Mouse (Mus musculus) embryonic fibroblast, embryonic 13.5 days (primary cell): ENCODE measurements around the gene Uba7.

Experiments used
- CTCF ChIP-seq: IDR thresholded peaks from 2 replicates; pipeline ENCODE4 v1.5.1; 2011; ENCODE audit warnings: mild to moderate bottlenecking, control low read depth, low read length, moderate library complexity, borderline replicate concordance; ENCODE audit not compliant: insufficient read depth
- POLR2A ChIP-seq: IDR thresholded peaks from 2 replicates; pipeline ENCODE4 v1.6.1; 2011; ENCODE audit warnings: low read depth, mild to moderate bottlenecking, control low read depth, low read length, moderate library complexity

- TF ChIP-seq POLR2A (no peak), CTCF (peak; percentile 34; the same call in 1 of the 2 replicates)
These were observed 13.4 kb upstream of the Uba7 start for GRCm38 (mm10) chr9:107961881-107962280.
